Mouse (Mus musculus) heart, embryonic 14.5 days (tissue): Measurements from ENCODE around the gene Gm20538. TPM values are rescaled to one million over a fixed set of nuclear protein-coding genes. Genes with fewer than 3 reads are reported as not detected.

ENCODE experiments used
- ATAC-seq: fragments of 200-750 bp; cut with Nextera tagmentation; 2 replicates; pipeline ENCODE4 v1.8.0; 2017; ENCODE audit warnings: low read depth, moderate TSS enrichment; ENCODE audit not compliant: insufficient number of reproducible peaks, insufficient read depth, low FRiP score
- H3K27ac ChIP-seq, 2 experiments: fragments of 200-500 bp in 1 of 2; fragments of 300-500 bp in 1 of 2; sonication (generic) in 1 of 2; replicated peaks in 1 of 2; 2 replicates each; pipeline ENCODE4 v1.5.1; 2012 to 2014; ENCODE audit warnings: low read depth in 2 of 2, low read length in 2 of 2, control low read depth in 1 of 2, mild to moderate bottlenecking in 1 of 2, mixed read lengths in 1 of 2; ENCODE audit not compliant: control insufficient read depth in 1 of 2, insufficient read depth in 1 of 2
- H3K27me3 ChIP-seq: fragments of 300-500 bp; sonication (generic); 2 replicates; pipeline ENCODE4 v1.6.1; 2014; ENCODE audit warnings: mild to moderate bottlenecking, low read length, control low read depth; ENCODE audit not compliant: control insufficient read depth, insufficient read depth
- H3K36me3 ChIP-seq: fragments of 300-500 bp; sonication (generic); 2 replicates; pipeline ENCODE4 v1.6.1; 2014; ENCODE audit warnings: mild to moderate bottlenecking, control low read depth, low read length, mixed read lengths; ENCODE audit not compliant: control insufficient read depth, insufficient read depth
- H3K4me1 ChIP-seq, 2 experiments: fragments of 200-500 bp in 1 of 2; fragments of 300-500 bp in 1 of 2; sonication (generic) in 1 of 2; 2 replicates each; pipeline ENCODE4 v1.6.1; 2012 to 2014; ENCODE audit warnings: low read length in 2 of 2, control low read depth in 1 of 2, mixed read lengths in 1 of 2; ENCODE audit not compliant: control insufficient read depth in 2 of 2, insufficient read depth in 2 of 2
- H3K4me2 ChIP-seq: fragments of 300-500 bp; sonication (generic); 2 replicates; pipeline ENCODE4 v1.6.1; 2014; ENCODE audit warnings: mild to moderate bottlenecking, low read length
- H3K4me3 ChIP-seq, 2 experiments: fragments of 200-500 bp in 1 of 2; fragments of 300-500 bp in 1 of 2; sonication (generic) in 1 of 2; 2 replicates each; pipeline ENCODE4 v1.5.1; 2012 to 2014; ENCODE audit warnings: low read length in 2 of 2, mild to moderate bottlenecking in 2 of 2, control low read depth in 1 of 2, low read depth in 1 of 2, moderate library complexity in 1 of 2; ENCODE audit not compliant: control insufficient read depth in 1 of 2, insufficient read depth in 1 of 2
- H3K9ac ChIP-seq: fragments of 300-500 bp; sonication (generic); 2 replicates; pipeline ENCODE4 v1.6.1; 2014; ENCODE audit warnings: mild to moderate bottlenecking, low read length
- H3K9me3 ChIP-seq: fragments of 300-500 bp; sonication (generic); 2 replicates; pipeline ENCODE4 v1.6.1; 2016; ENCODE audit warnings: low read length, control low read depth; ENCODE audit not compliant: control insufficient read depth
- WGBS: fragments of 180-500 bp; shearing (Covaris S2); extraction: QIAGEN DNeasy Blood & Tissue Kit; methylation state at CpG from one replicate; pipeline ENCODE4 v1.1.7; 2014; 5-methylcytosine and 5-hydroxymethylcytosine counted together
- polyA plus RNA-seq: library from polyadenylated mRNA; unstranded; fragments of >200 nt; fragmentation: Nextera tagmentation; extraction: Ambion mirVana; gene quantifications from 2 replicates; pipeline ENCODE4 v1.2.1, GENCODE M21; 2014

Gene Gm20538
- polyA plus RNA-seq, 1 experiment from 2014 or later = not detected

GRCm38 (mm10) chr19:44554490-44554860 lies 1.8 kb upstream of the Gm20538 start:
- no peak for ATAC-seq
- H3K4me2 ChIP-seq = peak overlapping the region; percentile 74
- peak overlapping the region; percentile 95 for H3K9ac ChIP-seq
- peaks cover 0 to 10% of the 10 kb centered on the region in 2 experiments; a peak in 2 of 4 replicates for H3K4me1 ChIP-seq
- peaks cover 43% of the 10 kb centered on the region for H3K36me3 ChIP-seq
- peak overlapping the region; percentile 81 to 86 for H3K4me3 ChIP-seq
- 1% methylated on average over 8 of the region's 8 CpGs for WGBS
- H3K9me3 ChIP-seq = no peaks in the 10 kb centered on the region
- 0 out of 2 replicates have a peak, but pooled peaks cover 3% of the 10 kb centered on the region for H3K27me3 ChIP-seq
- peak overlapping the region in 1 of 2 experiments; percentile 88; a peak in 2 of 4 replicates for H3K27ac ChIP-seq

GRCm38 (mm10) chr19:44553286-44553685 lies 655 bp upstream of the Gm20538 start:
- peak overlapping the region; percentile 74 for H3K4me2 ChIP-seq
- H3K27me3 ChIP-seq = no peaks in the 10 kb centered on the region
- no peak overlapping the region for H3K9ac ChIP-seq
- WGBS = 89% methylated on average over 4 of the region's 4 CpGs
- H3K27ac ChIP-seq = no peak overlapping the region
- H3K9me3 ChIP-seq = no peaks in the 10 kb centered on the region
- H3K4me3 ChIP-seq = peak overlapping the region in 1 of 2 experiments; percentile 86; a peak in 1 of 4 replicates
- H3K4me1 ChIP-seq = peaks cover 0 to 10% of the 10 kb centered on the region in 2 experiments; a peak in 2 of 4 replicates
- H3K36me3 ChIP-seq = peaks cover 55% of the 10 kb centered on the region
- ATAC-seq = no peak

DNA sequence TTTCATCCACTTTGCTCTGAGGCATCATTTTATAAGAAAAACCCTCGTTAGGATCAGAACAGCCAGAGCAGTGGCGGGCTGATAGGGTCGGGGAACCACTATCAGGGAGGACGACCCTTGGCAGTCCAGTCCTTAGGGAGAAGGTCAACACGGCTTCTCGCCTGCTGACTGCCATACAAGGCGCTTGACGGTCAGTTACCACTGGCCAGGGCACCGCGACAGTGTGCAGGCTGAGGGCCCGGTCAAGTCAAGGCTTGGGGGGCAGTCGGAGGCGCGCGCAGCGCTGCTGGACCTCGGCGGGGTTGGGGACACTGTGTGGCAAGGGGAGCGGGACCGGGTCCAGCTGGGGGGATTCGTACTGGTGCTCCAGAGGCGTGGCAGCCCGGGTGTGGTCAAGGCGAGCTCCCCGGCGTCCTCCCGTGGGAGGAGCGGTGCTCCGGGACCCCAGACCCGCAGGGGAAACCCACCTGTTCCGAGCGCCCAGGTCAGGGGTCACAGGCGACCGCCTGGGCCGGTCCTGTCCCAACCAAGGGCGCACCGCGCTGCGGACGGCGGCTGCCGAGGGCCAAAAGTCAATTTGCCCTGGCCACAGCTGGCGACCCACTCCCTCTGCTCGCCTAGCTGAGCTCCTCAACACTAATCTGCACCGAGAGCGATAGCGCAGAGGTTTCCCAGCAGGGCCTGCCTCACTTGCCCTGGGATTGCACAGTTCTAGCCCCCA lies 7.2 kb downstream of the Gm20538 start, which contains the start of gene Sec31b:
Sec31b (minus strand) TSS at position 544 of the 721 bp plus-strand sequence.
- H3K9me3 ChIP-seq = 0 out of 2 replicates have a peak, but pooled peaks cover 4% of the 10 kb centered on the region
- peak within 1 kb of the TSS; percentile 53 to 60 for H3K4me3 ChIP-seq
- under 1% methylated on average over 47 of the region's 47 CpGs for WGBS
- ATAC-seq = peak; percentile 49
- no peaks in the 10 kb centered on the region for H3K27me3 ChIP-seq
- no peak within 1 kb of the TSS for H3K27ac ChIP-seq
- H3K9ac ChIP-seq = peak within 1 kb of the TSS; percentile 76
- no peaks in the 10 kb centered on the region for H3K4me1 ChIP-seq
- H3K36me3 ChIP-seq = peaks cover 26% of the 10 kb centered on the region
- H3K4me2 ChIP-seq = peak within 1 kb of the TSS; percentile 81

GRCm38 (mm10) chr19:44544775-44545174 lies 7.9 kb downstream of the Gm20538 start:
- no peaks in the 10 kb centered on the region for H3K4me1 ChIP-seq
- no peak overlapping the region for H3K27ac ChIP-seq
- WGBS = 2% methylated on average over 13 of the region's 13 CpGs
- H3K4me3 ChIP-seq = peak overlapping the region; percentile 53 to 60; a peak in 3 of 4 replicates
- peak overlapping the region; percentile 76; the same call in 1 of the 2 replicates for H3K9ac ChIP-seq
- 0 out of 2 replicates have a peak, but pooled peaks cover 4% of the 10 kb centered on the region for H3K9me3 ChIP-seq
- no peak for ATAC-seq
- peak overlapping the region; percentile 81 for H3K4me2 ChIP-seq
- H3K36me3 ChIP-seq = peaks cover 19% of the 10 kb centered on the region
- H3K27me3 ChIP-seq = no peaks in the 10 kb centered on the region

- ATAC-seq = no peak
- Histone ChIP-seq H3K27ac (no peak overlapping the region), H3K4me1 (no peaks in the 10 kb centered on the region), H3K36me3 (peaks cover 15% of the 10 kb centered on the region), H3K4me3 (no peak overlapping the region), H3K9me3 (0 out of 2 replicates have a peak, but pooled peaks cover 4% of the 10 kb centered on the region), H3K9ac (no peak overlapping the region), H3K27me3 (no peaks in the 10 kb centered on the region), H3K4me2 (peak overlapping the region; percentile 81; the same call in 1 of the 2 replicates)
- whole genome bisulfite sequencing = 61% methylated on average over 10 of the region's 10 CpGs
Observed at GRCm38 (mm10) chr19:44544372-44544771, 8.3 kb downstream of the Gm20538 start.

GRCm38 (mm10) chr19:44542694-44543178 lies 9.9 kb downstream of the Gm20538 start:
- Histone ChIP-seq H3K4me3 (no peak overlapping the region), H3K4me1 (no peaks in the 10 kb centered on the region), H3K4me2 (no peak overlapping the region), H3K27ac (no peak overlapping the region), H3K9me3 (0 out of 2 replicates have a peak, but pooled peaks cover 4% of the 10 kb centered on the region), H3K27me3 (no peaks in the 10 kb centered on the region), H3K9ac (no peak overlapping the region), H3K36me3 (no peaks in the 10 kb centered on the region)
- 81% methylated on average over 8 of the region's 8 CpGs for WGBS
- ATAC-seq = no peak

GRCm38 (mm10) chr19:44537416-44537815 lies 15.2 kb downstream of the Gm20538 start:
- H3K4me3 ChIP-seq = no peak overlapping the region
- H3K9ac ChIP-seq = no peak overlapping the region
- no peaks in the 10 kb centered on the region for H3K36me3 ChIP-seq
- no peak for ATAC-seq
- WGBS = 82% methylated on average over 8 of the region's 8 CpGs
- H3K27me3 ChIP-seq = no peaks in the 10 kb centered on the region; the same call in 1 of the 2 replicates
- no peaks in the 10 kb centered on the region for H3K4me1 ChIP-seq
- H3K4me2 ChIP-seq = no peak overlapping the region
- H3K27ac ChIP-seq = no peak overlapping the region
- 0 out of 2 replicates have a peak, but pooled peaks cover 4% of the 10 kb centered on the region for H3K9me3 ChIP-seq
